Mouse (Mus musculus) forebrain, embryonic 16.5 days (tissue): Measurements from ENCODE around the gene Tcea3. TPM values are rescaled to one million over a fixed set of nuclear protein-coding genes. Genes with fewer than 3 reads are reported as not detected.

Experiments
- ATAC-seq: fragments of 200-750 bp; cut with Nextera tagmentation; 2 replicates; pipeline ENCODE4 v1.8.0; 2017; ENCODE audit warnings: mild to moderate bottlenecking, moderate library complexity
- H3K27ac ChIP-seq: fragments of 300-500 bp; sonication (generic); 2 replicates; pipeline ENCODE4 v1.5.1; 2014; ENCODE audit warnings: low read length, control low read depth
- H3K27me3 ChIP-seq: fragments of 300-500 bp; sonication (generic); replicated peaks from 2 replicates; pipeline ENCODE4 v1.6.1; 2014; ENCODE audit warnings: low read length; ENCODE audit not compliant: control insufficient read depth, insufficient read depth
- H3K36me3 ChIP-seq: fragments of 300-500 bp; sonication (generic); 2 replicates; pipeline ENCODE4 v1.6.1; 2014; ENCODE audit not compliant: control insufficient read depth, insufficient read depth
- H3K4me1 ChIP-seq: fragments of 300-500 bp; sonication (generic); replicated peaks from 2 replicates; pipeline ENCODE4 v1.6.1; 2014; ENCODE audit warnings: low read length; ENCODE audit not compliant: control insufficient read depth, insufficient read depth
- H3K4me2 ChIP-seq: fragments of 300-500 bp; sonication (generic); 2 replicates; pipeline ENCODE4 v1.6.1; 2014; ENCODE audit warnings: mild to moderate bottlenecking, low read length, control low read depth
- H3K4me3 ChIP-seq: fragments of 300-500 bp; sonication (generic); replicated peaks from 2 replicates; pipeline ENCODE4 v1.5.1; 2014; ENCODE audit warnings: mild to moderate bottlenecking, low read length, control low read depth
- H3K9ac ChIP-seq: fragments of 300-500 bp; sonication (generic); replicated peaks from 2 replicates; pipeline ENCODE4 v1.6.1; 2014; ENCODE audit warnings: low read depth, low read length, control low read depth
- H3K9me3 ChIP-seq: fragments of 300-500 bp; sonication (generic); 2 replicates; pipeline ENCODE4 v1.6.1; 2016; ENCODE audit warnings: low read length; ENCODE audit not compliant: control insufficient read depth
- WGBS: fragments of 180-500 bp; shearing (Covaris S2); extraction: QIAGEN DNeasy Blood & Tissue Kit; methylation state at CpG from one replicate; pipeline ENCODE4 v1.1.7; 2014; 5-methylcytosine and 5-hydroxymethylcytosine counted together
- polyA plus RNA-seq: library from polyadenylated mRNA; unstranded; fragments of >200 nt; fragmentation: Nextera tagmentation; extraction: Ambion mirVana; gene quantifications from 2 replicates; pipeline ENCODE4 v1.2.1, GENCODE M21; 2015

Tcea3 gene
- polyA plus RNA-seq, 1 experiment from 2014 or later: 0.44 TPM

DNA sequence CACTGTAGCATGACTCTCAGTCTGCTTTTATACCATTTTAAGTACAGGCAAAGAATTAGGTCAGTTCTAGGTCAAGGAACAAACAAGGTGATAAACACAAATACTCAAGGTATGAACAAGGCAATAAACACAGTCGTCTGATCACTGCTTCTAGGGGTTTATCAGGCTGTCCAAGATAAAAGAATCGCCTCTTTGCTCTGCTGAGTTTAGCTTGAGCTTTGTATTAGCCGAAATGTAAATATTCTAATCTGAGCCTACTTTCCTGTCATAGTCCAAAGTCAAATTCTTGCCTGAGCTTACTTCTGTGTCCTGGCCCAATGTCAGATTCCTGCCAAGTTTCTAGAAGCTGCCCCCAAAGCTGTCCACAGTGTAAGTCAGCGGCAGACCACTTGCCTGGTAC, 54.9 kb downstream of the Tcea3 start:
- no peak overlapping the region for H3K9ac ChIP-seq
- H3K4me3 ChIP-seq: no peak overlapping the region
- no peaks in the 10 kb centered on the region for H3K9me3 ChIP-seq
- ATAC-seq: no peak
- no peaks in the 10 kb centered on the region for H3K27me3 ChIP-seq
- H3K27ac ChIP-seq: no peak overlapping the region
- no peaks in the 10 kb centered on the region for H3K4me1 ChIP-seq
- H3K4me2 ChIP-seq: no peak overlapping the region
- no peaks in the 10 kb centered on the region for H3K36me3 ChIP-seq
- WGBS: 81% methylated on average over 4 of the region's 4 CpGs

DNA sequence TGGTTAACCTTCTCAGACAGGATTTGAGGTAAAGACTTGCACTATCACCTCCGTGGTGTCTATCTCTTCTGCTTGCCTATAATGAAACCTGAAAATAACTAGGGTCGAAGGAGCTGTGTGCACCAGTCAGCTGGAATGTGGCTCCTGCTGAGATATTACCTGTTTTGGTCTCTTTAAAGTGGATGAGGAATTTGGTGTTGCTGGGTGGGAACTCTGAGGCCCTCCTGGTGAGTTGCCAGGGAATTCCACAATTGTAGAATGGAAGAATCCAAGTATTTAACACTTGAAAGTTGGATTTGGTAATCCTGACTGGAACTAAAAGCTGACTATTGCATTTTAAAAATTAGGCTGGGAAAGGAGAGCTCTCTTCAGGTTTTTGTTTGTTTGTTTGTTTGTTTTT, 56.7 kb downstream of the Tcea3 start:
- H3K4me2 ChIP-seq: no peak overlapping the region
- no peaks in the 10 kb centered on the region for H3K4me1 ChIP-seq
- no peaks in the 10 kb centered on the region for H3K9me3 ChIP-seq
- H3K36me3 ChIP-seq: no peaks in the 10 kb centered on the region
- H3K27ac ChIP-seq: no peak overlapping the region
- H3K4me3 ChIP-seq: no peak overlapping the region
- WGBS: 46% methylated on average over 2 of the region's 2 CpGs
- no peak overlapping the region for H3K9ac ChIP-seq
- ATAC-seq: no peak
- H3K27me3 ChIP-seq: no peaks in the 10 kb centered on the region

DNA sequence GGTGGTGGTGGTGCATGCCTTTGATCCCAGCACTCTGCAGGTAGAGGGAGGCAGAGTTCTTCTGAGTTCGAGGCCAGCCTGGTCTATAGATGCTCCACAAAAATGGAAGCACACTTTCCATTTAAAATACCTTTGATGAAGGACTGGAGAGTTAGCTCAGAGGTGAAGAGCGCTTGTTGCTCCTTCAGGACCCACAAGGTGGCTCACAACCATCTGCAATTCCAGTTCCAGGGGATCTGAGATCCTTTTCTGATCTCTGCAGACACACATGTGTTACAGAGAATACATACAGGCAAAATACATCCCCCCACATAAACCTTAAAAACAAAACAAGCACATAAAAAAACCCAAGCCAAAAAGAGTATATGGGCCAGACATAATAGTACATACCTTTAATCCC, 60.8 kb downstream of the Tcea3 start:
- 54% methylated on average over 2 of the region's 2 CpGs for WGBS

DNA sequence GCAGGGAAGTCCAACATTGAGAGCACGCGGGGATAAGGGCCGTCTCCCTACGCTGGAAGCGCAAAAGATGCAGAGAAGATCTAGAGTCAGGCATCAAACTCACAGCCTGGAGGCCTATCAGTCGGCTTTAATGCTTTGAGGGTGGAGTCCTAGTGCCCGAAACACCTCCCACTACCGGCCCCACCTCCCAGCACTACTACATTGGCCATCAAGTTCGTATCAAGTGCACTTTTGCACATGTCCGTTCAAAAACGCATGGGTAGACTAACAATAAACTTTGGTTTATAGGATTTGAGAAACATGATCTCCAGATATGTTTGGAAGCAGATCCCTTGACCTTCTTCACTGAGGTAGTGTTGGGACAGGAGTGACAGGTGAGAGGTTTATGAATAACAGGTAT, 62.3 kb downstream of the Tcea3 start:
- Histone ChIP-seq H3K4me3 (peak overlapping the region; percentile 95), H3K4me2 (peak overlapping the region; percentile 59), H3K9ac (peak overlapping the region; percentile 84), H3K9me3 (no peaks in the 10 kb centered on the region), H3K27ac (peak overlapping the region; percentile 97), H3K27me3 (no peaks in the 10 kb centered on the region), H3K4me1 (peaks cover 23% of the 10 kb centered on the region), H3K36me3 (no peaks in the 10 kb centered on the region)
- ATAC-seq: no peak
- WGBS: 7% methylated on average over 11 of the region's 11 CpGs

More for the DNA sequence above, 60.8 kb downstream of the Tcea3 start:
- no peaks in the 10 kb centered on the region for H3K9me3 ChIP-seq
- no peak overlapping the region for H3K4me2 ChIP-seq
- H3K9ac ChIP-seq: no peak overlapping the region
- no peak overlapping the region for H3K4me3 ChIP-seq
- no peak for ATAC-seq
- H3K27me3 ChIP-seq: no peaks in the 10 kb centered on the region
- H3K36me3 ChIP-seq: no peaks in the 10 kb centered on the region
- H3K4me1 ChIP-seq: peaks cover 16% of the 10 kb centered on the region
- no peak overlapping the region for H3K27ac ChIP-seq

DNA sequence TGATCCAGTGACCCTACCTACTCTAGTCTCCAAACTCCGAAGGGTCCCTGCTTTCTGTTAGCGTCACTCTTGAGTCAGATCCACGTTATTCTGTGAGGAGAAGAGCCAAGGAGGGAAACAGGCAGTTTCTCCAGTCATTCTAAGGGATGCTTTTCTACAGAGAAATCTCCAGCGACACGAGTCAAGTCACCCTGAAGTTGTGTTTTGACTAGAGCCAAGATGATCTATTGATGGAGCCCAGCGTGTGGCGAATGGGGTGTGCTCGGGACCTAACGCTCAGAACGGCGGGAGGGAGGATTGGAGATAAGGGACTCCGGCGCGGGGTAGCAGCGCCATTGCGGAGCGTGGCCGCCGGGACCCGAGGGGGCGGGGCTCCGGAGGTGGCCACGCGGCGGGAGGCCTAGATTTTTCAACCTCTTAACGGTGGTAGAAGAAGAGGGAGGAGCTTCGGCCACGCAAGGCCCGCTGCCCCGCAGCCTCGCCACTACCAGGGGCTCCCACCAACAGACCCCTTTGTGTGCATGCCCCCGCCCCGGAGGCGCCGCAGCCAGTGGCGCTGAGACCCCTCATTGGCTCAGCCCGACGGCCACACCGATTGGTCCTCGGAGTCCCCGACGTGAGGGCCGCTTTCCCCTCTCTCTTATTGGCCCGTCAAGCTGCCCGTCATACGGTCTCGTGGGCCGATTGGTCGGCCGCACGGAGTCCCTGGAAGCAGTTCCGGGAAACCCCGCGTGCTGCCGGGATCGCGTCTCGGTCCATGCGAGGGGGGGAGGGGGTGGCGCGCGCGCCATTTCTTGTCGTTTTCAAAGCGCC, 62.9 kb downstream of the Tcea3 start, which contains the start of gene Hnrnpr:
Gene Hnrnpr, plus strand, starts transcription at position 714 of the 813 bp plus-strand sequence.
- WGBS: under 1% methylated on average over 58 of the region's 65 CpGs
- Histone ChIP-seq H3K27ac (peak within 1 kb of the TSS; percentile 97), H3K36me3 (no peaks in the 10 kb centered on the region), H3K4me2 (peak within 1 kb of the TSS; percentile 94), H3K4me1 (peaks cover 26% of the 10 kb centered on the region), H3K9me3 (no peaks in the 10 kb centered on the region), H3K9ac (peak within 1 kb of the TSS; percentile 97), H3K4me3 (peak within 1 kb of the TSS; percentile 95), H3K27me3 (no peaks in the 10 kb centered on the region)
- ATAC-seq: peak; percentile 100

DNA sequence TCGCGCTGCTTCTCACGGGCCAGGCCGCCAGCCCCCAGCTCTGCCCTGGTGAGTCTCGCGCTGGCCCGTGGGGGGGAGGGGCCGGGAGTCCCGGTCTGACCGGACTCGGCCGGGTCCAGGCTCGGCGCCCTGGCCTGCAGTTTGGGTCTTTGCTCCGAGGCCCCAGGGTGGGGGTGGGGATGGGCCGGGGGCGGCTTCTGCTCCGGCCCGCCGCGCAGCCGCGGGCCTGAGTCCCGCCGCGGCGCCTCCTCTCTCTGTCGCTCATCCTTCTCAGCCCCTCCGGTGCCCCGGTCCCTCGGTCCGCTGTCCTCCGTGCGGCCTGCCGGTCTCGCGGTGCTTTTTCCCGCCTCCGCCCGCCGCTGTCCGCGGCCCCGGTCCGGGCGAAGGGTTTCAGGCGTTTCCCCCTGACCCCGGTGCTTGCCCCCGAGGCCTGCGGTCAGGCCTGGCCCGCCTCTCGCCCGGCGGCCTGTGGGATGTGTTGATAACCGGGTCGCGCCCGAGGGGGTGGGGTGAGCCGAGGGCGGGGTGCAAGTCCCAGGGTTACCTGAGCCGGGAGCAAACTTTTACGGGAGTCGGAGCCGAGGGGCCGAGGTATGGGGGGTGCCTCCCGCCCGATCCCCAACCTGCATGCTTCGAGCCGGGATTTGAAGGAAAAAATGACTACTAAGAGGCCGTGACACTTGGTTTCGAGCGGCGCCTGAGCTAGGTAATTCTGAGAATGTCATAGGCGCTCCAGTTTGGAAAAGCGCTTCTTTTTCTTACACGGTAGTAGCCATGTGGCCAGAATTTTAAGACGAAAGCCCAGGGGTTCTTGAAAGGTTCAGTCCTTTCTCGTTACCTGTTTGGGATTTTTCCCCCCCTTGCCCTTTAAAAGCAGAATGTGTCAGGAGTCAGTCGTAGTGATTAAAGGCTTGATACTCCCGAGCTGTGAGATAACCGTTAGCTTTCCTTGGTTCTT, 63.8 kb downstream of the Tcea3 start:
- Histone ChIP-seq H3K4me2 (peak overlapping the region; percentile 94), H3K4me3 (peak overlapping the region; percentile 95), H3K36me3 (no peaks in the 10 kb centered on the region), H3K9me3 (no peaks in the 10 kb centered on the region), H3K4me1 (peaks cover 26% of the 10 kb centered on the region), H3K9ac (peak overlapping the region; percentile 97), H3K27me3 (no peaks in the 10 kb centered on the region), H3K27ac (peak overlapping the region; percentile 97)
- WGBS: under 1% methylated on average over 81 of the region's 81 CpGs
- no peak for ATAC-seq

DNA sequence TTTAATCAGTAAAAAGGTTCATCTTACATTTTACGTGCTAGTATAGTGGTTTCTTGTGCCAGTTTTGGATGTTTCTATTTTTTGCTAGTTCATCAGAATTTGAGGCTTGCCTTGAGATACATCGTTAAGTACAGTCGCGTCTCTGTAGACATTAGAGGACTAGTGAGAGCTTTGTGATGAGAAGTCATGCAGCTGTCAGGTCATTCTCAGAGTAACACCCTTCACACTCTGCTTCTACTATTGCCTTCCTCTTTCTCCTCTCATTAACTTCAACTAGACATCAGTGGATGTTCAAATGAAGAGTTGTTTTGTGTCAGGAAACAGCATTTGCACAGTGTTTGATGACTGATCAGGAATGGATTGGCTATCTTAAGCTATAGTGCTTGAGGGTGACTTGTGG, 65.1 kb downstream of the Tcea3 start:
- peaks cover 26% of the 10 kb centered on the region for H3K4me1 ChIP-seq
- no peak overlapping the region for H3K27ac ChIP-seq
- H3K27me3 ChIP-seq: no peaks in the 10 kb centered on the region
- peak overlapping the region; percentile 94 for H3K4me2 ChIP-seq
- no peak for ATAC-seq
- H3K9ac ChIP-seq: peak overlapping the region; percentile 31
- WGBS: 9% methylated on average over 4 of the region's 4 CpGs
- no peaks in the 10 kb centered on the region for H3K36me3 ChIP-seq
- no peaks in the 10 kb centered on the region for H3K9me3 ChIP-seq
- peak overlapping the region; percentile 95 for H3K4me3 ChIP-seq

DNA sequence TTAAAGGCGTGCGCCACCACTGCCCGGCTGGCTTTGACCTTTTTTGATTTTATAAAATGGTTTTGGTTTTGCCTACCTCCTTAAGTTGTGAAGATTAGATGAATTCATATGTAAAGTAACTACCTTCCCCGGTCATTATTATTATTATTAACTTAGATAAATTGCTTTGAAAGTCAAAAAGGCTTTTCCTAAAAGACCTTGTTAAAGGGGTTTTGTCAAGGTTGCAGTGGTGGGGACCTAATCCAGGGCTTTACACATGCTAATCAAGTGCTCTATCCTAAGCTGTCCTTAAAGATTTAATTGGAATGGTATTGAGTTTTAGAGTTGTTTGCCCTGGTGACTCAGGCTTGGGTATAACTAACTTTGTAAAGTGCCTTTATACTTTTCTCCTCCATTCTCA, 70.1 kb downstream of the Tcea3 start:
- Histone ChIP-seq H3K9me3 (no peaks in the 10 kb centered on the region), H3K4me1 (peaks cover 14% of the 10 kb centered on the region), H3K27me3 (no peaks in the 10 kb centered on the region), H3K4me2 (no peak overlapping the region), H3K36me3 (peaks cover 27% of the 10 kb centered on the region), H3K27ac (no peak overlapping the region), H3K9ac (no peak overlapping the region), H3K4me3 (no peak overlapping the region)
- 59% methylated on average over 4 of the region's 4 CpGs for WGBS
- ATAC-seq: no peak

DNA sequence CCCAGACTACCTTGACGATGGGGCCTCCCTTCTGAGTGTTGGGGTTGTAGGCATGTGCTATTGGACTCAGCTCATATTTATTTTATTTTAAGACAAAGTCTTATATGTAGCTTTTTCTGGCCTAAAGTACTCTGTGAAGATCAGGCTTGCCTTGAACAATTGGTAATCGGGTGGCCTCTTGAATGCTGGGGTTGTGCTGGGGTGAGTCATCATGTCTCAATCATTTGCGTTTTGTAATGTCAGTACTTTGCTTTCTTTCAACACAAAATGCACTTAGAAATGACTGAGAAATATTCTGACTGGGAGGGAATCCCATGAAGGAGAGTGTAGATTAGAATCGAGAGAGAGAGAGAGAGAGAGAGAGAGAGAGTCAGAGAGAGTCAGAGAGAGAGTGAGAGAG, 72.5 kb downstream of the Tcea3 start:
- Histone ChIP-seq H3K27me3 (no peaks in the 10 kb centered on the region), H3K4me1 (peaks cover 2% of the 10 kb centered on the region), H3K4me2 (no peak overlapping the region), H3K9me3 (no peaks in the 10 kb centered on the region), H3K36me3 (peaks cover 27% of the 10 kb centered on the region), H3K4me3 (no peak overlapping the region), H3K9ac (no peak overlapping the region), H3K27ac (no peak overlapping the region)
- 93% methylated on average over 4 of the region's 4 CpGs for WGBS
- ATAC-seq: no peak
